Mouse (Mus musculus): Measurements from ENCODE around the gene Cxcr5.

Gene Cxcr5

GRCm38 (mm10) chr9:44561597-44561996 is at the start of gene Cxcr5:
Gene Cxcr5, minus strand, starts transcription at chr9:44561877.
- ATAC-seq (ENCODE audit: low TSS enrichment): no peak

- ATAC-seq (ENCODE audit: low TSS enrichment): no peak
Measured at GRCm38 (mm10) chr9:44610371-44610770, 48.7 kb upstream of the Cxcr5 start.

GRCm38 (mm10) chr9:44607306-44607705 is 45.6 kb upstream of the Cxcr5 start:
- ATAC-seq (ENCODE audit: low TSS enrichment): no peak

- ATAC-seq (ENCODE audit: low TSS enrichment): no peak
Measured at GRCm38 (mm10) chr9:44606646-44607045, 45.0 kb upstream of the Cxcr5 start.

GRCm38 (mm10) chr9:44605616-44606165 is 44.0 kb upstream of the Cxcr5 start:
- no peak for ATAC-seq (ENCODE audit: low TSS enrichment)

- peak; percentile 56 for ATAC-seq (ENCODE audit: low TSS enrichment)
Measured at GRCm38 (mm10) chr9:44604779-44605615, 43.3 kb upstream of the Cxcr5 start, which contains the start of gene Ddx6. Gene Ddx6, plus strand, starts transcription at chr9:44604892.

GRCm38 (mm10) chr9:44604290-44604778 is 42.7 kb upstream of the Cxcr5 start:
- ATAC-seq (ENCODE audit: low TSS enrichment): peak; percentile 73

GRCm38 (mm10) chr9:44603454-44604289 is 42.0 kb upstream of the Cxcr5 start:
- peak; percentile 58 for ATAC-seq (ENCODE audit: low TSS enrichment)

GRCm38 (mm10) chr9:44602766-44603165 is 41.1 kb upstream of the Cxcr5 start:
- ATAC-seq (ENCODE audit: low TSS enrichment): no peak

- no peak for ATAC-seq (ENCODE audit: low TSS enrichment)
Measured at GRCm38 (mm10) chr9:44600801-44601200, 39.1 kb upstream of the Cxcr5 start.

GRCm38 (mm10) chr9:44599616-44600015 is 37.9 kb upstream of the Cxcr5 start:
- ATAC-seq (ENCODE audit: low TSS enrichment): no peak

GRCm38 (mm10) chr9:44598899-44599495 is 37.3 kb upstream of the Cxcr5 start:
- ATAC-seq (ENCODE audit: low TSS enrichment): peak; percentile 50; the same call in 1 of the 2 replicates

GRCm38 (mm10) chr9:44597742-44598141 is 36.1 kb upstream of the Cxcr5 start:
- no peak for ATAC-seq (ENCODE audit: low TSS enrichment)

- no peak for ATAC-seq (ENCODE audit: low TSS enrichment)
Measured at GRCm38 (mm10) chr9:44595537-44595930, 33.9 kb upstream of the Cxcr5 start.

GRCm38 (mm10) chr9:44594901-44595536 is 33.3 kb upstream of the Cxcr5 start:
- no peak for ATAC-seq (ENCODE audit: low TSS enrichment)

GRCm38 (mm10) chr9:44593886-44594285 is 32.2 kb upstream of the Cxcr5 start:
- ATAC-seq (ENCODE audit: low TSS enrichment): no peak

GRCm38 (mm10) chr9:44593221-44593620 is 31.5 kb upstream of the Cxcr5 start:
- no peak for ATAC-seq (ENCODE audit: low TSS enrichment)

- no peak for ATAC-seq (ENCODE audit: low TSS enrichment)
Measured at GRCm38 (mm10) chr9:44591595-44592188, 30.0 kb upstream of the Cxcr5 start.

GRCm38 (mm10) chr9:44590969-44591368 is 29.3 kb upstream of the Cxcr5 start:
- no peak for ATAC-seq (ENCODE audit: low TSS enrichment)

GRCm38 (mm10) chr9:44589095-44589494 is 27.4 kb upstream of the Cxcr5 start:
- no peak for ATAC-seq (ENCODE audit: low TSS enrichment)

GRCm38 (mm10) chr9:44588605-44589004 is 26.9 kb upstream of the Cxcr5 start:
- ATAC-seq (ENCODE audit: low TSS enrichment): no peak

All from frontal cortex, adult (tissue).